Mouse (Mus musculus) heart, embryonic 10.5 days (tissue): ENCODE measurements around the gene Inpp4b. TPM values are rescaled to one million over a fixed set of nuclear protein-coding genes. Genes with fewer than 3 reads are reported as not detected.

Source experiments
- DNase-seq: peaks from one replicate; pipeline ENCODE4 v3.0.0-alpha.2; 2017; ENCODE audit warnings: low spot score
- H3K27ac ChIP-seq: fragments of 300-500 bp; sonication (generic); 2 replicates; pipeline ENCODE4 v1.5.1; 2016; ENCODE audit warnings: mild to moderate bottlenecking
- H3K27me3 ChIP-seq: fragments of 300-500 bp; sonication (generic); 2 replicates; pipeline ENCODE4 v1.6.1; 2016; ENCODE audit warnings: mild to moderate bottlenecking; ENCODE audit not compliant: poor library complexity, insufficient read depth, severe bottlenecking
- H3K36me3 ChIP-seq: fragments of 300-500 bp; sonication (generic); 2 replicates; pipeline ENCODE4 v1.6.1; 2016; ENCODE audit warnings: mild to moderate bottlenecking, moderate library complexity
- H3K4me1 ChIP-seq: fragments of 300-500 bp; sonication (generic); 2 replicates; pipeline ENCODE4 v1.6.1; 2016; ENCODE audit warnings: mild to moderate bottlenecking
- H3K4me3 ChIP-seq: fragments of 300-500 bp; sonication (generic); 2 replicates; pipeline ENCODE4 v1.5.1; 2016; ENCODE audit warnings: mild to moderate bottlenecking, moderate library complexity
- H3K9me3 ChIP-seq: fragments of 300-500 bp; sonication (generic); 2 replicates; pipeline ENCODE4 v1.6.1; 2016; ENCODE audit warnings: mild to moderate bottlenecking, moderate library complexity
- WGBS: fragments of 180-500 bp; shearing (Covaris S2); methylation state at CpG from one replicate; pipeline ENCODE4 v1.1.7; 2016; 5-methylcytosine and 5-hydroxymethylcytosine counted together
- polyA plus RNA-seq: library from polyadenylated mRNA; unstranded; fragments of >200 nt; fragmentation: Nextera tagmentation; extraction: Ambion mirVana; gene quantifications from 2 replicates; pipeline ENCODE4 v1.2.1, GENCODE M21; 2016

Inpp4b gene
- polyA plus RNA-seq, 1 experiment from 2014 or later, result 6.0 TPM

DNA sequence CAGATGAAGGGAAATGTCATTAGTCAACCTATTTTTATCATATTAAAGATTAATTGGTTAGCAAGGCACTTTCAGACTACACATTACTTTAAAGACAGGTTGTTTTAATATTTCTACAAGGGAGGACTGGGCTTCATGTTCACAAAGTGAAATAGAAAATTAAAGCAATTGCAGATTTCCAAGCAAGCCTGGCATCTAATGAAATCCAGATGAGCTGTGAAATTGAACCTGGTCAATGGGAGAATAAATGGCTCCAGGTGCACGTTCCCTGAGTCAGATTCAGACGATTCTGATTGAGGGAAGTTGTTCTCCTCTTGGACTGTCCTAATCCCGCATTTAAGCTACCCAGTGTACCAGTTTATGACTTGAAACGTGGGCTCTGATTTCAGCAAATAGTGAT lies 473.2 kb downstream of the Inpp4b start:
- 0 out of 2 replicates have a peak, but pooled peaks cover 7% of the 10 kb centered on the region for H3K4me1 ChIP-seq
- no peaks in the 10 kb centered on the region for H3K36me3 ChIP-seq
- no peaks in the 10 kb centered on the region for H3K9me3 ChIP-seq
- no peaks in the 10 kb centered on the region for H3K27me3 ChIP-seq
- H3K4me3 ChIP-seq, result no peak overlapping the region
- WGBS, result 69% methylated on average over 4 of the region's 4 CpGs
- H3K27ac ChIP-seq, result no peak overlapping the region
- DNase-seq, result no peak

DNA sequence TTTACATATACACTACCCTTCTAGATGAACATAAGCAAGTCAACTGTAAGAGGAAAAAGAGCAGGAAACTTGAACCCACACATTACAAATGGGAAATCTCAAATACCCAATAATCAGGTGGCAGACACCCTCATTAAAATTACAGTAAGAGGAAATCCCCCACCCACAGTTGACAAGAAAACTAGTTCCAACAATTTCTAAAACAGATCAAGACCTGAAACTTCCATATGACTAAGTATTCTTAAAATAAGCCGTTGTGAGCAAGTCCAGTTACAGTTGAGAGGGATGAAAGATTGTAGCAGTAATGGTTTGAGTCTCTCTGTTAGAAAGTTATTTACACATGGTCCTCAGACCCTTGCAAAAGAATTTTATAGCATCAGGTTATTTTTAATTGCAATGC lies 480.8 kb downstream of the Inpp4b start:
- Histone ChIP-seq H3K4me3 (no peak overlapping the region), H3K27me3 (no peaks in the 10 kb centered on the region), H3K4me1 (no peaks in the 10 kb centered on the region), H3K36me3 (no peaks in the 10 kb centered on the region), H3K27ac (no peak overlapping the region), H3K9me3 (no peaks in the 10 kb centered on the region)
- DNase-seq, result no peak
- 90% methylated on average over 1 of the region's 1 CpGs for WGBS

DNA sequence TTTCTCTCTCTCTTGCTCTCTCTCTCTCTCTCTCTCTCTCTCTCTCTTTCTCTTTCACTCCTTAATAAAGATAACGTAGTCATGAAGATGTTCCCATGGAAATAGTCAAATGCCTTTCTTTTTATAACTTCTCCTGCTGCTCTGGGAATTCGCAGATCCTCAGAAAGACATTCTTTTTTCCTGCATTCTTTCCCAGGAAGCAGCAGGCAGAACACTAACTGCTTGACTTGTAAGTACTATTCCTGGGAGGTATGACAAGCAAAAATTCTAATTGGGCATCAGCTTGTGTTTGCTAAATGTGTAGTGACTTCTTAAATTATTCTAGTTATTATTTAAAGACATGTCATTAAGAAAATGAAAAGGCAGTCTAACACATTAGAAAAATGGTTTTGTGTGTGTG lies 482.6 kb downstream of the Inpp4b start:
- Histone ChIP-seq H3K27ac (no peak overlapping the region), H3K27me3 (no peaks in the 10 kb centered on the region), H3K36me3 (no peaks in the 10 kb centered on the region), H3K4me3 (no peak overlapping the region), H3K4me1 (no peaks in the 10 kb centered on the region), H3K9me3 (no peaks in the 10 kb centered on the region)
- DNase-seq, result no peak
- 25% methylated on average over 2 of the region's 2 CpGs for WGBS

DNA sequence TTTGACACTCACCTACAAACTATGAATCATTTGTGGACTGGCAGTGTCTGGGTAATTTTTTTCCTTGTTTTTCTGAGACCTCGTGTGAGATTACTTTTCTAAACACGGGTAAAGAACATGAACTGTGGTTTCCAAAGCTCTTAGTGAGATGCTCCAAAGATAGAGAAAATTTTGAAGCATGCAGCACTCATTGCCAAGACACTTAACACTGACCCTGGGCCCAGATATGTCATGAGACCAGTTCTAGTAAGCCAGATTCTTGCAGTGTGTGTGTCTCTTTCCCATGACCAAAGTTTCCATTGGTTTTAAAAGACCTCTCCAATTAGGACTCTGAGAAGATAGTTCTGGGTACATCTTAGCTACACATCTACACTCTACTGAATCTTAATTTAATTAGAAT lies 484.1 kb downstream of the Inpp4b start:
- Histone ChIP-seq H3K9me3 (no peaks in the 10 kb centered on the region), H3K36me3 (no peaks in the 10 kb centered on the region), H3K27me3 (no peaks in the 10 kb centered on the region), H3K4me1 (no peaks in the 10 kb centered on the region), H3K4me3 (no peak overlapping the region), H3K27ac (no peak overlapping the region)
- WGBS, result 71% methylated on average over 2 of the region's 2 CpGs
- no peak for DNase-seq

DNA sequence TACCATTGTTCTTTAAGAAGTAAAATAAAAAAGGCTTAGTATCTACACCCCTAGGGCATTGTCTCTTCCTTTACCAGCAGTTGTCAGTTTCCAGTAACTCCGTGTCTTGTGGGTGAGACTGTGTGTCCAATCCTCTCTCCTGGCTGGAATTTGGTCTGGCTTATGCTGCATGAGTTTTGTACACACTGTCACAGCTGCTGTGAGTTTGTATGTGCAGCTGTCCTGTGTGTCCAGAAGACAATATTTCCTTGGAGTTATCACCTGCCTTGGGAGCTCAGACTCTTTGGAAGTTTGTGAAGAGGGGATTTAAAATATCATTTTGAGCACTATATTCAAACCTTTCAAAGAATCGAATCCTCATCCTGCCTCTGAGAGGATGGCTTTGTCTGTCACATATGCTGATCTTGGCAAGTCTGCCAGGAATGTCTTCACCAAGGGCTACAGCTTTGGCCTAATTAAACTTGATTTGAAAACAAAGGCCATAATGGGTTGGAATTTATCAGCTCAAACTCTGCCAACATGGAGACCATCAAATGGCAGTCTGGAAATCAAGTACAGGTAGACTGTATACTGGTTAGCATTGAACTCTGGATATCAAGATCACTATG lies 485.1 kb downstream of the Inpp4b start:
- Histone ChIP-seq H3K27me3 (no peaks in the 10 kb centered on the region), H3K36me3 (no peaks in the 10 kb centered on the region), H3K27ac (no peak overlapping the region), H3K4me1 (no peaks in the 10 kb centered on the region), H3K4me3 (no peak overlapping the region), H3K9me3 (no peaks in the 10 kb centered on the region)
- no peak for DNase-seq
- WGBS, result 72% methylated on average over 2 of the region's 2 CpGs

DNA sequence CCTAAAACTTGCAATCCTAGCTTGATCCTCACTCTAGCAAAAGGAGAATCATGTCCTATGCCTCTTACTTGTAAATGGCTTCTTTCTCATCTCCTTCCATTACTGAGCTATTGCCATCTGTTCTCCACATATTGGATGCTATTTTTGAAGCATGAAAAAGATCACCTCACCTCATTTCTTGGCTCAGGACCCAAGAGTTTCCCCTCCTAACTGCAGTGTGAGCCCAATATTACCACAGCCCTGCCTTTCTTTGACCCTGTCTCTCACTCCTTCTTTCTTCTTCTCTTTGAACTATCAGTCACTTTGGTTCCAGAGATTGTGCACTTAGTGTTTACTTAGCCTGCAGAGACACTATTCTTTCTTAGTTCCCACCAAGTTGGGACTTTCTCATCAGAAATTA lies 489.1 kb downstream of the Inpp4b start:
- no peak for DNase-seq
- Histone ChIP-seq H3K27ac (no peak overlapping the region), H3K9me3 (no peaks in the 10 kb centered on the region), H3K27me3 (no peaks in the 10 kb centered on the region), H3K36me3 (no peaks in the 10 kb centered on the region), H3K4me3 (no peak overlapping the region), H3K4me1 (no peaks in the 10 kb centered on the region)

DNA sequence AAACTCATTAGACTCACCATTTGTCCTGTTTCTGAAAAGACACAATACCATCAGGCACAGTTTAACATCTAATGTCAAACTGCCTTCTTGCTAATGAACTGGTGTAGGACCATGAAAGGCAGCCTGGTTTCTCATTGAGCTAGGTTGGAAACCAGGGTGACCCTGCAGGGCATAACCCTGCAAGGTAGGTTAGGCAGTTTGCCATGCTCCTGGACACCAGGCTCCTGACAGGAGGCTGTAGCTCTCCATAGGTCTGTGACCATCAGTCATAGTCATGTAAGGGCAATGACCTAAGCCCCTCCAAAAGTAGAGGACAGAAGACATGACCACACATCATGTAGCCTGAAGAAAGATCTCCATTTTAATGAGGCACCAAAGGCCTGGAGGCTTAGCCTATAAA lies 491.5 kb downstream of the Inpp4b start:
- no peaks in the 10 kb centered on the region for H3K36me3 ChIP-seq
- H3K27me3 ChIP-seq, result no peaks in the 10 kb centered on the region
- no peak overlapping the region for H3K4me3 ChIP-seq
- DNase-seq, result no peak
- H3K4me1 ChIP-seq, result no peaks in the 10 kb centered on the region
- no peaks in the 10 kb centered on the region for H3K9me3 ChIP-seq
- no peak overlapping the region for H3K27ac ChIP-seq

DNA sequence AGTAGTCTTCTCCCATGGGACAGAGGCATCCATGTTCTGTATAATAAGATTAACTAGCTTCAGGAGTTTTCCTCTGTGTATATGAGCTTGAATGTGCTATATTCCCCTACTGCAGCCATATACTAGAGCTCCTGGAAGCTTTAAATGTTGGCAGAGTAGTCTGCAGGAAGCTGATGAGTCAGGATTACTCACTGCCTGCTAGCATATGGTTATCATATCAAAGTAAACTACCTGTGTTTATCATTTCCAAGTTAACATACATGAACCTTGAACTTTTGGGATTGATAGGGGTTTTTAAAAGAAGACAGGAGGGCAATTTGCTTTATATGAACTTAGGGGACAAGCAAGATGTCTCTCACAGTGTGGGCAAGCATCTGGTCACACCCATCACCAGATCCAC lies 498.2 kb downstream of the Inpp4b start:
- H3K36me3 ChIP-seq, result no peaks in the 10 kb centered on the region
- H3K4me1 ChIP-seq, result no peaks in the 10 kb centered on the region
- no peak overlapping the region for H3K27ac ChIP-seq
- no peak overlapping the region for H3K4me3 ChIP-seq
- no peaks in the 10 kb centered on the region for H3K27me3 ChIP-seq
- no peaks in the 10 kb centered on the region for H3K9me3 ChIP-seq
- no peak for DNase-seq

DNA sequence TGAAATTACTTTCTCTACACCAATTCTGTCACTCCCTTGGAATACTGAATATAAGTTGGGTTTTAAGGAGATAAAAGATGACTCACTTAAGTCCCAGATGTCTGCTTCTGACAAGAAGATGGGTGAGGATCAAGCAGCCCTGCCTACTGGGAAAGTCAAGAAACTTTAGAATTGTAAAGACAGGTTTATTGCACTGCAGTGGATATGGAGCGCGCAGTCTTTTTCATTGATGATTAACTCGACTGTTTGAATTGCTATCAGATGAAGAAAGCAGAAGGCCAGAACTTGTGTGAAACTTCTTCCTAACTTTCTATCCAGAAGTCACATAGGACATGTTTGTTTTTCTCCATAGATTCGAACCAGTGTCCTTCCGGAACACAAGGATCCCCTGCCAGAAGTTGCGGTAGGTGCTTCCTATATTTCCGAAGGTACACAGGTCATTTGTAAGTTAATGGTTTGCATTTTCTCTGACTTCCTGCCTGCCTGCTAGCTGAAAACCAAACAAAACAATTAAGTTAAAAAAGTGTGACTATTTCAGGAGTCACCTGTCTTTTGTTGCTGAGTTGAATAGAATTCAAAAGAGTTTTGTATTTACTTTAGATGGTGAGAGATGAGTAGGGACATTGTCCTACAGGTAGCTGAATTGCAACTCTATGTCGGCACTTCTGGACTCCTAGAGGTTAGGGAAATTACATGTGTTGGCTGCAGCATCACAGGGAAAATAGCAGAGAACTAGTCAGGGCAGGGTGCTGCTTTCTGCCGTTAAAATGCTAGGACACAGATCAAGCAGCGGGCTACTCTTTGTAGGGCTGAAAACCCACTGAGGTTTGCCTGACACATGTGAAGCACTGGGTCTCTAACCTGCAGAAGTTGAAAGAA lies 502.0 kb downstream of the Inpp4b start:
- WGBS, result 85% methylated on average over 10 of the region's 10 CpGs
- H3K4me3 ChIP-seq, result no peak overlapping the region
- no peak overlapping the region for H3K27ac ChIP-seq
- H3K27me3 ChIP-seq, result no peaks in the 10 kb centered on the region
- H3K9me3 ChIP-seq, result no peaks in the 10 kb centered on the region
- no peak for DNase-seq
- H3K36me3 ChIP-seq, result no peaks in the 10 kb centered on the region
- H3K4me1 ChIP-seq, result no peaks in the 10 kb centered on the region

DNA sequence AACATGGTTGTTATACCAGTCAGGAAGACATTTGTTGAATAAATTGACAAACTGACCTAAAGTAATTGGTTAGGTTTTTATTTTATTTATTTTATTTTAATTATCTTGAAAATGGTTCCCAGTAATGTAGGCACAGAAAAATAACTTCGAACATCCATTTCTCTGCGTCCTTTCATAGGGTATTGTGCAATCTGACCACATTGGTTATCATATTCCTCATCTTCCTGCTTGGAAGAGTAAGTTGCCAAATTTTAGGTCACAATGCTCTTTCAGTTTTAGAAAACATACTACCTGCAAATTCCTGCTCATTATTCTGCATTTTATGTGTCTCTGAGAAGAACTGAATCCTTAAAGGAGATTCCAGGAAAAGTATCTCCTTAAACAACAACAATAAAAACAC lies 505.6 kb downstream of the Inpp4b start:
- Histone ChIP-seq H3K4me1 (no peaks in the 10 kb centered on the region), H3K4me3 (no peak overlapping the region), H3K27ac (no peak overlapping the region), H3K9me3 (no peaks in the 10 kb centered on the region), H3K36me3 (no peaks in the 10 kb centered on the region), H3K27me3 (no peaks in the 10 kb centered on the region)
- no peak for DNase-seq
- WGBS, result 78% methylated on average over 2 of the region's 2 CpGs

DNA sequence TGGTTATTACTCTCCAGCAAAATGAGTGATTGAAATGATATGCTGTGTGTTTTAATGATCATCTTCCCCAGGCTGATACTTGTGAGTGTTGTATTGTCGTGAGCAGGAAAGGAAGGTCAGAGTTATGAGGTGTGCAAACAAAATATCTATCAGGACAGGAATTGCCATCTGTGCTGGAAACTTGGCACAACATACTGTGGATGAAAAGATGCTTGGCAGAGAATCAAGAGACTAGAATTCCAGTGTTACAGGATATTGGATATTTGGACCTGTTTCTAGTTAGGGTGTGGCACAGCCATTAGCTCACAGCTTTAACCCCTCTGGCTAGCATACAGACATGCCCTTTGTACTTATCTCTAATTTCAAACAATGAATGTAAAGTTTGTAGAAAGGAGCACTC lies 507.6 kb downstream of the Inpp4b start:
- DNase-seq, result no peak
- no peaks in the 10 kb centered on the region for H3K36me3 ChIP-seq
- no peak overlapping the region for H3K27ac ChIP-seq
- peaks cover 15% of the 10 kb centered on the region for H3K4me1 ChIP-seq
- 78% methylated on average over 1 of the region's 1 CpGs for WGBS
- H3K9me3 ChIP-seq, result no peaks in the 10 kb centered on the region
- no peaks in the 10 kb centered on the region for H3K27me3 ChIP-seq
- H3K4me3 ChIP-seq, result no peak overlapping the region

DNA sequence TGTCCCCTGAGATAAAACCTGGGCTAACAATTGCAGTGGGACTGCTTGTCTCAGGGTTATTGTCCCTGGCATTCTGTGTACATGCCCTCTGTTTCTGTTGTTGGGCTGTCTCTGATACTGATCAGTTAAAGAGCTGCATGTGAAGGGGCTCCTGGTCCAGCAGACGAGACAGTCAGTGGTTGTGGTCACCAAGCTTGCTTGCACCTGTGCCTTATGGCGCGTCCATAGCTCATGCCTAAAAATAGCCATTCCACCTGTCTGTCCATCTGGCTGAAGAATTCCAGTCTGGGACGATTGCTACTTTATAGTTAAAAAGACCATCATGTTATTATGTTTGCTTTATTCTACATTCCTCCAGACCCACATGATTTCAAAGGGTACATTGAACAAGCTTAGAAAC lies 510.8 kb downstream of the Inpp4b start:
- H3K27ac ChIP-seq, result no peak overlapping the region
- H3K4me1 ChIP-seq, result peaks cover 31% of the 10 kb centered on the region
- H3K9me3 ChIP-seq, result no peaks in the 10 kb centered on the region
- no peak for DNase-seq
- H3K36me3 ChIP-seq, result no peaks in the 10 kb centered on the region
- H3K4me3 ChIP-seq, result no peak overlapping the region
- 49% methylated on average over 4 of the region's 4 CpGs for WGBS
- no peaks in the 10 kb centered on the region for H3K27me3 ChIP-seq

DNA sequence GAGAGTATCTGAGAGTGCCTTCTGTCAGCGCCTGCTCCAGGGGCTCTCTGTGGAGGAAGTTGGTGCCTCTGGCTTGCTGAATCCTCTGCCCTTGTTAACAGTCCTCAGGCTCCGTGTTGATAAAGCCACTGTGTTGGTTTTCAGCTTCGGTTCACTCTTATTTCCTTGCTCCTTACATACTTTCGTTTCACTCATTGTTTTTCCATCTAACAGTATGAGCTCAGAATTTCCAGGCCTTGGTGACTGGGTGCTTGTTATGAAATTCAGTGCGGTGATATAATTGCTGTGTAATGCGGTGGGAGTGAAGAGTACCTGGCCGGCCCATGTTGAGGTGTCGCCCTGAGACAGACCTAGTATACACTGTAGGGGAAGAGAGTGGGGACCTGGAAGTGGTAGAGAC lies 512.2 kb downstream of the Inpp4b start:
- H3K4me1 ChIP-seq, result peaks cover 31% of the 10 kb centered on the region
- H3K27me3 ChIP-seq, result no peaks in the 10 kb centered on the region
- WGBS, result 41% methylated on average over 8 of the region's 8 CpGs
- no peak overlapping the region for H3K4me3 ChIP-seq
- H3K27ac ChIP-seq, result peak overlapping the region; percentile 64; the same call in 1 of the 2 replicates
- peak; percentile 74 for DNase-seq
- H3K9me3 ChIP-seq, result no peaks in the 10 kb centered on the region
- no peaks in the 10 kb centered on the region for H3K36me3 ChIP-seq

DNA sequence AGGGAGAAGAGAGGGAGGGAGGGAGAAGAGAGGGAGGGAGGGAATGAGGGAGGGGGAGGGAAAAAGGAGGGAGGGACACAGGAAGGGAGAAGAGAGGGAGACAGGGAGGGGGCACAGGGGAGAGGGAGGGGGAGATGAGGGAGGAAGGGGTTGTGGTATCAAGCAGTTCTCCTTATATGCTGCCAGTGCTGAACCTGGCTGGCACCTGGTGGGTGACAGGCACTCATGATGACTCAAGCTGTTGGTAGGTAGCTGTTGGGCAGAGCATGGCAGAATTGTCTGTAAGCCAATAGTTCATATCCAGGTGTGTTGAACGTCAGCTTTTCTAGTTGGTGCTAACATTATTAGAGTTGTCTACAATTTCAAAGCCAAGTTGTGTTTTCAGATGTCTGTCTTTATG lies 512.7 kb downstream of the Inpp4b start:
- 79% methylated on average over 1 of the region's 1 CpGs for WGBS
- Histone ChIP-seq H3K9me3 (no peaks in the 10 kb centered on the region), H3K27me3 (no peaks in the 10 kb centered on the region), H3K27ac (peak overlapping the region; percentile 64; the same call in 1 of the 2 replicates), H3K4me3 (no peak overlapping the region), H3K36me3 (no peaks in the 10 kb centered on the region), H3K4me1 (peaks cover 31% of the 10 kb centered on the region)
- DNase-seq, result no peak
